Mouse (Mus musculus): ENCODE data around the gene Cela3b.
"Not testable (repeated sequence)": the region's sequence is repeated elsewhere in the genome, so short reads cannot be mapped to it uniquely, and the experiment has no call there.

Gene Cela3b

GRCm38 (mm10) chr4:137461981-137462690 is 31.8 kb upstream of the Cela3b start:
- no peak for DNase-seq (ENCODE audit: low read depth, low spot score)

GRCm38 (mm10) chr4:137461217-137461616 is 30.9 kb upstream of the Cela3b start:
- no peak for DNase-seq (ENCODE audit: low read depth, low spot score)

GRCm38 (mm10) chr4:137460676-137461075 is 30.3 kb upstream of the Cela3b start:
- DNase-seq (ENCODE audit: low read depth, low spot score), result no peak

GRCm38 (mm10) chr4:137458861-137459260 is 28.5 kb upstream of the Cela3b start:
- DNase-seq (ENCODE audit: low read depth, low spot score), result no peak

- DNase-seq (ENCODE audit: low read depth, low spot score), result no peak
Measured at GRCm38 (mm10) chr4:137458310-137458709, 28.0 kb upstream of the Cela3b start.

- no peak for DNase-seq (ENCODE audit: low read depth, low spot score)
Measured at GRCm38 (mm10) chr4:137457292-137457691, 27.0 kb upstream of the Cela3b start.

GRCm38 (mm10) chr4:137456581-137456980 is 26.2 kb upstream of the Cela3b start:
- DNase-seq (ENCODE audit: low read depth, low spot score), result no peak

GRCm38 (mm10) chr4:137454582-137454981 is 24.2 kb upstream of the Cela3b start:
- DNase-seq (ENCODE audit: low read depth, low spot score), result no peak

GRCm38 (mm10) chr4:137453234-137453767 is 23.0 kb upstream of the Cela3b start, which contains the start of gene 1700013G24Rik:
1700013G24Rik (plus strand) TSS chr4:137453284.
- no peak for DNase-seq (ENCODE audit: low read depth, low spot score)

- no peak for DNase-seq (ENCODE audit: low read depth, low spot score)
Measured at GRCm38 (mm10) chr4:137452190-137452589, 21.9 kb upstream of the Cela3b start.

GRCm38 (mm10) chr4:137449715-137450114 is 19.4 kb upstream of the Cela3b start:
- DNase-seq (ENCODE audit: low read depth, low spot score), result no peak

GRCm38 (mm10) chr4:137449132-137449531 is 18.8 kb upstream of the Cela3b start:
- no peak for DNase-seq (ENCODE audit: low read depth, low spot score)

- DNase-seq (ENCODE audit: low read depth, low spot score), result no peak
Measured at GRCm38 (mm10) chr4:137448641-137449040, 18.3 kb upstream of the Cela3b start.

- DNase-seq (ENCODE audit: low read depth, low spot score), result no peak
Measured at GRCm38 (mm10) chr4:137448197-137448596, 17.9 kb upstream of the Cela3b start.

- DNase-seq (ENCODE audit: low read depth, low spot score), result no peak
Measured at GRCm38 (mm10) chr4:137447363-137448196, 17.2 kb upstream of the Cela3b start.

- no peak for DNase-seq (ENCODE audit: low read depth, low spot score)
Measured at GRCm38 (mm10) chr4:137445881-137446280, 15.5 kb upstream of the Cela3b start.

GRCm38 (mm10) chr4:137443625-137444024 is 13.3 kb upstream of the Cela3b start:
- peak; percentile 34 for DNase-seq (ENCODE audit: low read depth, low spot score)

GRCm38 (mm10) chr4:137441332-137441731 is 11.0 kb upstream of the Cela3b start:
- DNase-seq (ENCODE audit: low read depth, low spot score), result no peak

- no peak for DNase-seq (ENCODE audit: low read depth, low spot score)
Measured at GRCm38 (mm10) chr4:137438842-137439241, 8.5 kb upstream of the Cela3b start.

GRCm38 (mm10) chr4:137436979-137437669 is 6.8 kb upstream of the Cela3b start:
- no peak for DNase-seq (ENCODE audit: low read depth, low spot score)

GRCm38 (mm10) chr4:137432700-137433550 is 2.6 kb upstream of the Cela3b start:
- not testable (repeated sequence) for DNase-seq (ENCODE audit: low read depth, low spot score)

Measured in retina, adult 2 months (tissue).